Mouse (Mus musculus): ENCODE results near the gene Xlr5b. TPM values are rescaled to one million over a fixed set of nuclear protein-coding genes. Genes with fewer than 3 reads are reported as not detected.

Xlr5b gene
- total RNA-seq (2023) = not detected

DNA sequence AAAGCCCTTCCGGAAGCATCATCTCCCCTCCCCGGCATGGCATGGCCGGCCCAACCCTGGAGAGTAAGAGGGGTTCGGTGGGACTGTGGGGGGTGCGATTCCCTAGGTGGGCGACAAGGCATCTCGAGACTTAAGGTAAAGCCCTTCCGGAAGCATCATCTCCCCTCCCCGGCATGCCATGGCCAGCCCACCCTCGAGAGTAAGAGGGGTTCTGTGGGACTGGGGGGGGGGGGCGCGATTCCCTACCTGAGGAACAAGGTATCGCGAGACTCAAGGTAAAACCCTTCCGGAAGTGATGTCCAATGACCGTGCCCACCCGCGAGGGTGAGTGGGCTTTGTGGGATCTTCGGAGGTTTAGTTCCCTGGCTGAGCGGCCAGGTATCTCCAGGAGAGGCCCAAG is at the start of gene Xlr5b:
TSS of gene Xlr5b (plus strand) at position 301 of the 400 bp plus-strand sequence.

DNA sequence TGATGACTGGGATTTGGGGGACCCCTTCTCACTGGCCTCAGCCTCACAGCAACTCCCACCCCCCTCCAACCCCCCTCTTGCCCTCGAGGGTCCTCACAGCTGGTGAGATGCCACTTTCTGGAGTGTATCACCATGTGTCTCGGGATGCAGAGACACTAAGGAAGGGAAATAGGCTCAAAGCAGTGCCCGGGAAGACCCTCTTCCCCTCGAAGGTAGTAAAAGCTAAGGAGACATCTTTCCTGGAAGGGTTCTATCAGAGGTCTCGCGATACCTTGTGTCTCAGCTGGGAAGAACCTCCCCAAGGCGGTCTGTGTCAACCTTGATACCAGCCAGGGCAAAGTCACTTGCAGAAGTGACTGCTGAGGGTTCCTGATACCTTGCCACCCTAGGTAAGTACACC is 31.8 kb upstream of the Xlr5b start, which contains the start of gene Gm14685:
TSS of gene Gm14685 (plus strand) at position 301 of the 400 bp plus-strand sequence.

DNA sequence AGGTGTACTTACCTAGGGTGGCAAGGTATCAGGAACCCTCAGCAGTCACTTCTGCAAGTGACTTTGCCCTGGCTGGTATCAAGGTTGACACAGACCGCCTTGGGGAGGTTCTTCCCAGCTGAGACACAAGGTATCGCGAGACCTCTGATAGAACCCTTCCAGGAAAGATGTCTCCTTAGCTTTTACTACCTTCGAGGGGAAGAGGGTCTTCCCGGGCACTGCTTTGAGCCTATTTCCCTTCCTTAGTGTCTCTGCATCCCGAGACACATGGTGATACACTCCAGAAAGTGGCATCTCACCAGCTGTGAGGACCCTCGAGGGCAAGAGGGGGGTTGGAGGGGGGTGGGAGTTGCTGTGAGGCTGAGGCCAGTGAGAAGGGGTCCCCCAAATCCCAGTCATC is 754 bp downstream of the Xlr5b start, which contains the start of gene DXBay18:
TSS of gene DXBay18 (minus strand) at position 101 of the 400 bp plus-strand sequence.

DNA sequence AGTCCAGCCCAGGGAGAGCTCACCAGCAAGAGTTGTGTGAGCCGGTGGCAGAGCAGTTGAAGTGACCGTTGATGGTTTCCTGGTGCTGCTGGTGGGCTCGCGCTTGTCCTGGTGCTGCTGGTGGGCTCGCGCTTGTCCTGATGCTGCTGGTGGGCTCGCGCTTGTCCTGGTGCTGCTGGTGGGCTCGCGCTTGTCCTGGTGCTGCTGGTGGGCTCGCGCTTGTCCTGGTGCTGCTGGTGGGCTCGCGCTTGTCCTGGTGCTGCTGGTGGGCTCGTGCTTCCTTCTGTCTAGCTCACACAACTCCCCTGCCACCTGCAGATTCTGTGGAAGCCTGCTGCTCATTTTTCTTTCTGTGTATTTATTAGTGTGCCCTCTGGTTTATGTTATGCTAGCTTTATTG is 28.3 kb downstream of the Xlr5b start, which contains the start of gene Spin2d:
TSS of gene Spin2d (minus strand) at position 101 of the 400 bp plus-strand sequence.

DNA sequence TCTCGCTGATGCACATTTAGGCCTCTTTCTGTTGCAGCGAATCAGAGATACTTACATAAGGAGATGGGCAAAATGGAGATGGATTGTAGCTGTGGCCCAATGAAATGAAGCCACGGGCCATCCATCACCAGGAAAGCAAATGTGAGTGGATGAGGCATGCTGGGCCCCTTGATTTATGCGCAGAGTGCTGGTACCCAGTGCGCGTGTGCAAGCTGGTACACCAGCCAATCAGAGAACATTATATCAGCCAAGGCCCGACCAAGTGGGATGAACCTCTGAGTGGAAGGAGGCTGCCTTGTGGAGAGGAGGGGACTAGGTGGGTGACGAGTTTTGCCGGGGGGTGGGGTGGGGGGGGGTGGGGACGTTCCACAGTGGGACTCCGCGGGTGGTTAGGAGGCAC is 43.3 kb downstream of the Xlr5b start, which contains the start of gene Xlr3b:
TSS of gene Xlr3b (plus strand) at position 274 of the 400 bp plus-strand sequence.

Other genes starting within 250 kb of the Xlr5b start
- gene Cetn2, start 230.4 kb upstream of the Xlr5b start, total RNA-seq (2023) = 39.9 TPM
- gene Nsdhl, start 230.2 kb upstream of the Xlr5b start, total RNA-seq (2023) = 11.3 TPM
- gene Zfp185, start 161.5 kb upstream of the Xlr5b start, total RNA-seq (2023) = 1.4 TPM
- gene Pnma5, start 111.7 kb upstream of the Xlr5b start, total RNA-seq (2023) = 1.7 TPM
- not detected for gene Pnma3, start 84.0 kb upstream of the Xlr5b start, total RNA-seq (2023)
- gene Xlr4a, start 66.3 kb upstream of the Xlr5b start, total RNA-seq (2023) = 47.3 TPM
- gene Xlr3a, start 51.7 kb upstream of the Xlr5b start, total RNA-seq (2023) = 1.0 TPM
- gene Gm14685, start 31.7 kb upstream of the Xlr5b start, total RNA-seq (2023) = 1.7 TPM
- not detected for gene DXBay18, start 654 bp downstream of the Xlr5b start, total RNA-seq (2023)
- gene Spin2d, start 28.2 kb downstream of the Xlr5b start, total RNA-seq (2023) = not detected
- 5.2 TPM for gene Xlr3b, start 43.4 kb downstream of the Xlr5b start, total RNA-seq (2023)
- gene Xlr4b, start 65.5 kb downstream of the Xlr5b start, total RNA-seq (2023) = 86.9 TPM
- gene F8a, start 79.5 kb downstream of the Xlr5b start, total RNA-seq (2023) = 18.5 TPM
- gene Xlr4c, start 94.3 kb downstream of the Xlr5b start, total RNA-seq (2023) = 60.6 TPM
- gene Xlr3c, start 116.6 kb downstream of the Xlr5b start, total RNA-seq (2023) = not detected
- not detected for gene Xlr5a, start 144.2 kb downstream of the Xlr5b start, total RNA-seq (2023)
- not detected for gene Xlr5c, start 144.2 kb downstream of the Xlr5b start, total RNA-seq (2023)
- gene Gm45015, start 188.0 kb downstream of the Xlr5b start, total RNA-seq (2023) = not detected
- 28.4 TPM for gene Zfp275, start 193.8 kb downstream of the Xlr5b start, total RNA-seq (2023)
- not detected for gene Gm18336, start 249.9 kb downstream of the Xlr5b start, total RNA-seq (2023)

Measured in CD4-positive naive resting alpha-beta T cell, adult 57 days (primary cell).